Mouse (Mus musculus) forebrain, embryonic 13.5 days (tissue): ENCODE results near the gene Ercc6. TPM values are rescaled to one million over a fixed set of nuclear protein-coding genes. Genes with fewer than 3 reads are reported as not detected.

Source experiments
- ATAC-seq: fragments of 200-750 bp; cut with Nextera tagmentation; 2 replicates; pipeline ENCODE4 v1.8.0; 2017
- H3K27ac ChIP-seq: fragments of 300-500 bp; sonication (generic); 2 replicates; pipeline ENCODE4 v1.5.1; 2015; ENCODE audit warnings: inconsistent platforms, mild to moderate bottlenecking, moderate library complexity
- H3K27me3 ChIP-seq: fragments of 300-500 bp; sonication (generic); 2 replicates; pipeline ENCODE4 v1.6.1; 2015; ENCODE audit warnings: mild to moderate bottlenecking, inconsistent platforms
- H3K36me3 ChIP-seq: fragments of 300-500 bp; sonication (generic); 2 replicates; pipeline ENCODE4 v1.6.1; 2015; ENCODE audit warnings: mild to moderate bottlenecking, inconsistent platforms; ENCODE audit not compliant: poor library complexity, severe bottlenecking
- H3K4me1 ChIP-seq: fragments of 300-500 bp; sonication (generic); 2 replicates; pipeline ENCODE4 v1.6.1; 2015; ENCODE audit warnings: inconsistent platforms
- H3K4me2 ChIP-seq: fragments of 300-500 bp; sonication (generic); 2 replicates; pipeline ENCODE4 v1.6.1; 2015; ENCODE audit warnings: inconsistent platforms, mild to moderate bottlenecking, moderate library complexity
- H3K4me3 ChIP-seq: fragments of 300-500 bp; sonication (generic); 2 replicates; pipeline ENCODE4 v1.5.1; 2015; ENCODE audit warnings: mild to moderate bottlenecking, inconsistent platforms
- H3K9ac ChIP-seq: fragments of 300-500 bp; sonication (generic); 2 replicates; pipeline ENCODE4 v1.6.1; 2015; ENCODE audit warnings: mild to moderate bottlenecking, inconsistent platforms
- H3K9me3 ChIP-seq: fragments of 300-500 bp; sonication (generic); replicated peaks from 2 replicates; pipeline ENCODE4 v1.6.1; 2016; ENCODE audit warnings: inconsistent platforms
- WGBS: fragments of 180-500 bp; shearing (Covaris S2); methylation state at CpG from one replicate; pipeline ENCODE4 v1.1.7; 2015; 5-methylcytosine and 5-hydroxymethylcytosine counted together
- polyA plus RNA-seq: library from polyadenylated mRNA; unstranded; fragments of >200 nt; fragmentation: Nextera tagmentation; extraction: Ambion mirVana; gene quantifications from 2 replicates; pipeline ENCODE4 v1.2.1, GENCODE M21; 2015

The Ercc6 gene
- polyA plus RNA-seq, 1 experiment from 2014 or later, result 25.2 TPM

DNA sequence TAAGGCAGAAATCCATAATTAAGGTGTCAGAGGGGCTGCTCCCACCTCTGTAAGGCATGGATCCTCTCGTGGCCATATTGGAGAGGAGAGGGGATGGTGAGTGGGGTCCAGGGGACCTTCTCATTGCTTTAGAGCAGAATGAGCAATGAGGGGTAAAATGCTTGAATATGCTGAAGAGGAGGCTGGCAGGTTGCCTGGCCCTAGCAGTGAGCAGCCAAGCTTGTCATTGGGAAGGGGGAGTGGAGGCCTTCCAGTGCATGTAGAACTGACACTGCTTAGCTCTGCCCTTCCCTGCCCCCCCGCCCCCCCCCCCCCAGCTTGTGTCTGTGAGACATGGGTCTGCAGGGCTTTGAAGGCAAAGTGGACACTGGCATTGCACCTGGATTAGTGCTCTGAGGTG, 114.0 kb downstream of the Ercc6 start:
- no peak overlapping the region for H3K9ac ChIP-seq
- H3K27ac ChIP-seq, result no peak overlapping the region
- H3K4me2 ChIP-seq, result no peak overlapping the region
- H3K27me3 ChIP-seq, result no peaks in the 10 kb centered on the region
- no peak for ATAC-seq
- no peaks in the 10 kb centered on the region for H3K36me3 ChIP-seq
- no peak overlapping the region for H3K4me3 ChIP-seq
- H3K9me3 ChIP-seq, result no peaks in the 10 kb centered on the region
- 33% methylated on average over 2 of the region's 2 CpGs for WGBS
- no peaks in the 10 kb centered on the region for H3K4me1 ChIP-seq

DNA sequence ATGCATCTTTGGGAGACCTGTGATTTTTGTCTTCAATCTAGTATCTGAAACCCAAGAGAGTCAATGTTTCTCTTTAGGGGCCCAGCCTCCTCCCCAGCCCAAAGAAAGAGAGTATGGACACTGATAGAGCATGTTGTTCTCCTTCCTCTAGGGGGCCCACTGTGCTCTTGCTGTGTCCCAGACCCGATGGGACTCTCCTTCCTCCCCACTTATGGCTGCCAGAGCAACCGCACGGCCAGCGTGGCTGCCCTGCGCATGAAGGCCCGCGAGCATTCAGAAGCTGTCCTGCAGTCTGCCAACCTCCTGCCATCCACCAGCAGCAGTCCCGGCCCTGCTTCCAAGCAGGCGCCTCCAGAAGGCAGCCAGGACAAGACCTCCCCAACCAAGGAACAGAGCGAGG, 115.3 kb downstream of the Ercc6 start:
- Histone ChIP-seq H3K27ac (no peak overlapping the region), H3K27me3 (no peaks in the 10 kb centered on the region), H3K36me3 (no peaks in the 10 kb centered on the region), H3K9ac (no peak overlapping the region), H3K4me3 (no peak overlapping the region), H3K4me2 (no peak overlapping the region), H3K9me3 (no peaks in the 10 kb centered on the region), H3K4me1 (no peaks in the 10 kb centered on the region)
- no peak for ATAC-seq
- WGBS, result 55% methylated on average over 10 of the region's 10 CpGs

Other genes starting within 250 kb of the Ercc6 start
- gene Ogdhl, start 191.5 kb upstream of the Ercc6 start, polyA plus RNA-seq, result 20.3 and 21.7 TPM in 2 replicates
- 0.50 and 0.74 TPM in 2 replicates for gene 1700024G13Rik, start 125.1 kb upstream of the Ercc6 start, polyA plus RNA-seq
- 0.33 and 0.35 TPM in 2 replicates for gene Slc18a3, start 48.7 kb upstream of the Ercc6 start, polyA plus RNA-seq
- 0.15 TPM in 1 of 2 replicates, not detected in the other for gene Chat, start 47.5 kb upstream of the Ercc6 start, polyA plus RNA-seq
- 0.22 and 0.54 TPM in 2 replicates for gene Prrxl1, start 85.9 kb downstream of the Ercc6 start, polyA plus RNA-seq
- gene 3425401B19Rik, start 171.8 kb downstream of the Ercc6 start, polyA plus RNA-seq, result not detected in 2 replicates